ENCODE assay signal across 25 mouse cellular contexts in genomic region chr8:10687867-10688561, GRCm38 (mm10).
A peak's percentile ranks its signal among the peaks of the same experiment; 100 is the strongest.
DNase-seq lines count a peak whose midpoint lies in the region; ATAC-seq and TF ChIP-seq lines count a peak whose summit lies in the region.
"Had no signal": no experiment of that assay in that cellular context is flagged by ENCODE, and none has a peak within 500 bp of the region (broad histone marks: within the 10 kb centered on the region; RNA-seq: fewer than 3 reads in every experiment).

No protein-coding gene starts in this region.

- H3K4me3 ChIP-seq in kidney, embryonic 14.5 days (ENCODE audit: low read length): no peak overlapping the region
- H3K4me3 ChIP-seq in kidney, adult 2 months (ENCODE audit: insufficient read depth, low read depth, low read length): no peak overlapping the region
- H3K4me3 ChIP-seq in forebrain, embryonic 14.5 days (ENCODE audit: low read depth, low read length): no peak overlapping the region
- H3K4me3 ChIP-seq in midbrain, embryonic 13.5 days (replicated peaks): no peak overlapping the region
- H3K4me3 ChIP-seq: limb, embryonic 15.5 days; myocyte; neural tube, embryonic 13.5 days had no signal

- no peaks in the 10 kb centered on the region for H3K27me3 ChIP-seq in kidney, embryonic 14.5 days (ENCODE audit: control insufficient read depth, insufficient read depth, low read length)
- H3K27me3 ChIP-seq in kidney, adult 2 months (replicated peaks; ENCODE audit: control insufficient read depth, insufficient read depth, low read length): no peaks in the 10 kb centered on the region
- H3K27me3 ChIP-seq in forebrain, embryonic 14.5 days (replicated peaks; ENCODE audit: control insufficient read depth, insufficient read depth, low read length): no peaks in the 10 kb centered on the region
- H3K27me3 ChIP-seq in midbrain, embryonic 13.5 days: no peaks in the 10 kb centered on the region
- H3K27me3 ChIP-seq: limb, embryonic 15.5 days; neural tube, embryonic 13.5 days had no signal

- H3K36me3 ChIP-seq in kidney, embryonic 14.5 days (ENCODE audit: control insufficient read depth, insufficient read depth, low read length): no peaks in the 10 kb centered on the region
- no peaks in the 10 kb centered on the region for H3K36me3 ChIP-seq in kidney, adult 2 months (ENCODE audit: control insufficient read depth, insufficient read depth, low read length)
- H3K36me3 ChIP-seq in forebrain, embryonic 14.5 days (ENCODE audit: control insufficient read depth, insufficient read depth, low read length): no peaks in the 10 kb centered on the region
- H3K36me3 ChIP-seq in midbrain, embryonic 13.5 days: no peaks in the 10 kb centered on the region
- H3K36me3 ChIP-seq: limb, embryonic 15.5 days; neural tube, embryonic 13.5 days had no signal

- peak overlapping the region; percentile 5; the same call in 1 of the 2 replicates for H3K4me2 ChIP-seq in kidney, embryonic 14.5 days (replicated peaks; ENCODE audit: low read depth, low read length)
- H3K4me2 ChIP-seq in forebrain, embryonic 14.5 days (ENCODE audit: low read length): no peak overlapping the region
- H3K4me2 ChIP-seq in midbrain, embryonic 13.5 days (replicated peaks): no peak overlapping the region
- H3K4me2 ChIP-seq: hindbrain, embryonic 14.5 days; limb, embryonic 15.5 days; neural tube, embryonic 13.5 days had no signal

- DNase-seq in kidney, adult 2 months: no peak
- peak; percentile 73 for DNase-seq in brain, embryonic 14.5 days (ENCODE audit: low read depth)
- DNase-seq in forebrain, embryonic 14.5 days (ENCODE audit: low spot score): peak; percentile 58
- DNase-seq in cerebellum, adult 18-20 months: no peak
- DNase-seq in heart, adult 8-10 months (ENCODE audit: low spot score): no peak
- DNase-seq: adrenal gland, adult 2 months; cerebellum, adult 11-12 months; cerebellum, postnatal 36 days; embryo, embryonic 11 days; gastrocnemius, postnatal 25 days; heart, adult 18-20 months; kidney, postnatal 25 days; layer of hippocampus, postnatal 36 days; retina, postnatal 1 day; right cerebral cortex, postnatal 25 days; spleen, adult 18-20 months had no signal

- TF ChIP-seq CTCF in kidney, adult 2 months (conservative IDR thresholded peaks at IDR 0.05; ENCODE audit: insufficient read depth, insufficient read length, low read depth, low read length): no peak
- no peak for TF ChIP-seq CTCF in brain, embryonic 14.5 days (IDR thresholded peaks at IDR 0.05; ENCODE audit: borderline replicate concordance, extremely low read depth, insufficient read depth, insufficient read length)

- WGBS in kidney, embryonic 14.5 days: 29% methylated on average over 9 of the region's 9 CpGs
- 49% methylated on average over 9 of the region's 9 CpGs for WGBS in kidney, adult 2 months
- WGBS in forebrain, embryonic 14.5 days: 13% methylated on average over 9 of the region's 9 CpGs
- WGBS in midbrain, embryonic 13.5 days: 25% methylated on average over 9 of the region's 9 CpGs

- H3K27ac ChIP-seq in kidney, embryonic 14.5 days (ENCODE audit: low read depth, low read length): no peak overlapping the region
- no peak overlapping the region for H3K27ac ChIP-seq in kidney, adult 2 months (ENCODE audit: insufficient read depth, low read depth, low read length)
- H3K27ac ChIP-seq in forebrain, embryonic 14.5 days (ENCODE audit: low read depth, low read length): no peak overlapping the region
- H3K27ac ChIP-seq in midbrain, embryonic 13.5 days: peak overlapping the region; percentile 14; the same call in 1 of the 2 replicates
- H3K27ac ChIP-seq: hindbrain, embryonic 14.5 days; limb, embryonic 15.5 days; liver, embryonic 14.5 days; macrophage; neural tube, embryonic 13.5 days had no signal

- peaks cover 6% of the 10 kb centered on the region; the same call in 1 of the 2 replicates for H3K4me1 ChIP-seq in kidney, embryonic 14.5 days (ENCODE audit: control insufficient read depth, insufficient read depth, low read length)
- peaks cover 9% of the 10 kb centered on the region; the same call in 1 of the 2 replicates for H3K4me1 ChIP-seq in kidney, adult 2 months (ENCODE audit: control insufficient read depth, insufficient read depth, low read length)
- peaks cover 5% of the 10 kb centered on the region for H3K4me1 ChIP-seq in forebrain, embryonic 14.5 days (ENCODE audit: control insufficient read depth, insufficient read depth, low read length)
- H3K4me1 ChIP-seq in midbrain, embryonic 13.5 days (replicated peaks): peaks cover 12% of the 10 kb centered on the region
- H3K4me1 ChIP-seq: limb, embryonic 15.5 days had no signal

- H3K9ac ChIP-seq in kidney, embryonic 14.5 days (ENCODE audit: low read depth, low read length): no peak overlapping the region
- no peak overlapping the region for H3K9ac ChIP-seq in forebrain, embryonic 14.5 days (ENCODE audit: low read length)
- H3K9ac ChIP-seq in midbrain, embryonic 13.5 days (replicated peaks): no peak overlapping the region
- H3K9ac ChIP-seq: hindbrain, embryonic 14.5 days; limb, embryonic 15.5 days; liver, embryonic 14.5 days; neural tube, embryonic 13.5 days had no signal

- no peak for TF ChIP-seq POLR2A in kidney, adult 2 months (IDR thresholded peaks at IDR 0.05; ENCODE audit: low read depth, low read length)
- no peak for TF ChIP-seq POLR2A in brain, embryonic 14.5 days (IDR thresholded peaks at IDR 0.05; ENCODE audit: borderline replicate concordance, extremely low read depth, insufficient read depth, insufficient read length, poor library complexity, severe bottlenecking)

- H3K9me3 ChIP-seq in kidney, embryonic 14.5 days (ENCODE audit: control insufficient read depth, low read length): no peaks in the 10 kb centered on the region
- H3K9me3 ChIP-seq in forebrain, embryonic 14.5 days (replicated peaks; ENCODE audit: control insufficient read depth, low read length): no peaks in the 10 kb centered on the region
- no peaks in the 10 kb centered on the region for H3K9me3 ChIP-seq in midbrain, embryonic 13.5 days
- H3K9me3 ChIP-seq: limb, embryonic 15.5 days; neural tube, embryonic 13.5 days had no signal

- ATAC-seq in kidney, embryonic 14.5 days (ENCODE audit: low FRiP score, low TSS enrichment): peak; percentile 65
- ATAC-seq in forebrain, embryonic 14.5 days: peak; percentile 54
- 0 out of 2 replicates have a peak, but pooled peaks have one; percentile 55 for ATAC-seq in midbrain, embryonic 13.5 days
- ATAC-seq: inflammation-experienced regulatory T-cells, adult 6 months had no signal

Comparison
In these comparisons a context has a peak if more than half of its experiments do, and no peak if none do; other contexts are left out.
1. DNase-seq: peak in brain, embryonic 14.5 days (single experiment) and forebrain, embryonic 14.5 days (single experiment); none in kidney, adult 2 months (single experiment), cerebellum, adult 18-20 months (0 of 2) and heart, adult 8-10 months (single experiment).
2. Peak in every context shown above with its lines, with median percentiles within 50 percentile points of each other: ATAC-seq.